Mouse (Mus musculus): ENCODE measurements at regions not wholly inside any gene's neighbourhood (a gene's known extent, or its start where the extent isn't known, plus 50 kb on each side); places are given as distances from the start of the nearest gene placed in this dataset.

DNA sequence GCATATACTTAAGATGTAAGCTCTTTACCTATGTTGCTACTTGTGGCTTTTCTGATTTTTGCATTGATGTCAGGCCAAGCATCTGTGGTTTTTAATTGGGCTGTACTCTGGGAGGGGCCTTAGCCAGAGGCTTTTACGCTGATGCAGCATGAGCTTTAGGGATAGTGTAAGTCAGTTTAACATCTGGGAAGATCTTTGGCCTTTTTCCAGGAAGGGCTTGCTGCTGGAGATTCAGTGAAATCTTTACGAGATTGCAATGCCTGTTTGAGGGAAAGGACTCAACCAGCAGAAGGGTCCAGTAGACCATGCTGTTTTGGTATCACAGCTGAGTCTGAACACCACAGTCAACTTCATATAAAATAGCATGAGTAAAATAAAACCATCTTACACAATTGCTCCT lies 127.6 kb upstream of the Serp2 start:
- TF ChIP-seq CTCF (IDR thresholded peaks at IDR 0.05; ENCODE audit: extremely low read depth, insufficient read depth, low read length): no peak
- no peak for TF ChIP-seq POLR2A (IDR thresholded peaks at IDR 0.05; ENCODE audit: extremely low read depth, insufficient read depth, low read length)
